Mouse (Mus musculus): Measurements from ENCODE around the gene Stpg3.

DNA sequence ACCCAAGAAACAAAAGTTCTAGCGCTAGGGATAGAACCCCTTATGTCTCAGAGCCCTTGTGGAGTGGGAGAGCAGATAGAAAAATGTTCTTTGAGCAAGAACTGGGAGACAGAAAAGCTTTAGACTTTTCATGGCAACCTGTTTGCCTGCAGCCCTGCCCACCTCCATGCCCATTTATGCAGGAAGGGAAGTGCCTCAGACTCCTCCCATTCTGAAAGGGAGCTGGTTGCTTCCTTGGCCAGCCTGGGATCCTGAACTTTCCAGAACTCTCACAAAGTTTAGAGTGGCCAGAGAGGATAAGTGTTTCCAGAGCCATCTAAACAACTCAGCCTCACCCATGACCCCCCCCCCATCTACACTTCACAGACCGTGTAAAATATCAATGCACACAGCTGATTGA lies 17.2 kb downstream of the Stpg3 start:
- no peak for TF ChIP-seq CTCF (IDR thresholded peaks at IDR 0.05; ENCODE audit: low read depth)
- no peak for TF ChIP-seq EP300 (IDR thresholded peaks at IDR 0.05; ENCODE audit: low read depth)

All from liver, embryonic 14.5 days (tissue).